Mouse (Mus musculus) embryonic facial prominence, embryonic 11.5 days (tissue): ENCODE results near the gene Togaram2. TPM values are rescaled to one million over a fixed set of nuclear protein-coding genes. Genes with fewer than 3 reads are reported as not detected.

Source experiments
- ATAC-seq: fragments of 200-750 bp; cut with Nextera tagmentation; replicated peaks from 2 replicates; pipeline ENCODE4 v1.8.0; 2017; ENCODE audit warnings: low read depth; ENCODE audit not compliant: insufficient number of reproducible peaks, low FRiP score, low TSS enrichment
- DNase-seq: peaks from one replicate; pipeline ENCODE4 v3.0.0-alpha.2; 2015; ENCODE audit warnings: low spot score
- H3K27ac ChIP-seq: fragments of 300-500 bp; sonication (generic); replicated peaks from 2 replicates; pipeline ENCODE4 v1.5.1; 2014; ENCODE audit warnings: mild to moderate bottlenecking, low read depth, low read length, control low read depth
- H3K27me3 ChIP-seq: fragments of 300-500 bp; sonication (generic); 2 replicates; pipeline ENCODE4 v1.6.1; 2014; ENCODE audit warnings: mild to moderate bottlenecking, low read length, moderate library complexity, mixed read lengths; ENCODE audit not compliant: control insufficient read depth, insufficient read depth
- H3K36me3 ChIP-seq: fragments of 300-500 bp; sonication (generic); replicated peaks from 2 replicates; pipeline ENCODE4 v1.6.1; 2014; ENCODE audit warnings: low read depth, mild to moderate bottlenecking, low read length, moderate library complexity, mixed read lengths; ENCODE audit not compliant: control insufficient read depth, insufficient read depth
- H3K4me1 ChIP-seq: fragments of 300-500 bp; sonication (generic); 2 replicates; pipeline ENCODE4 v1.6.1; 2014; ENCODE audit warnings: low read length, mixed read lengths; ENCODE audit not compliant: control insufficient read depth, insufficient read depth
- H3K4me2 ChIP-seq: fragments of 300-500 bp; sonication (generic); 2 replicates; pipeline ENCODE4 v1.6.1; 2014; ENCODE audit warnings: low read depth, mild to moderate bottlenecking, control low read depth, low read length, moderate library complexity
- H3K4me3 ChIP-seq: fragments of 300-500 bp; sonication (generic); 2 replicates; pipeline ENCODE4 v1.5.1; 2014; ENCODE audit warnings: low read depth, low read length, control low read depth
- H3K9ac ChIP-seq: fragments of 300-500 bp; sonication (generic); replicated peaks from 2 replicates; pipeline ENCODE4 v1.6.1; 2014; ENCODE audit warnings: mild to moderate bottlenecking, control low read depth, low read length
- H3K9me3 ChIP-seq: fragments of 300-500 bp; sonication (generic); replicated peaks from 2 replicates; pipeline ENCODE4 v1.6.1; 2016; ENCODE audit warnings: mild to moderate bottlenecking, low read length, inconsistent platforms, mixed read lengths; ENCODE audit not compliant: control insufficient read depth
- WGBS: fragments of 180-500 bp; shearing (Covaris S2); extraction: QIAGEN DNeasy Blood & Tissue Kit; methylation state at CpG from one replicate; pipeline ENCODE4 v1.1.7; 2014; 5-methylcytosine and 5-hydroxymethylcytosine counted together
- polyA plus RNA-seq: library from polyadenylated mRNA; unstranded; fragments of >200 nt; fragmentation: Nextera tagmentation; extraction: Ambion mirVana; gene quantifications from 2 replicates; pipeline ENCODE4 v1.2.1, GENCODE M21; 2014

The Togaram2 gene
- polyA plus RNA-seq, 1 experiment from 2014 or later, result not detected

GRCm38 (mm10) chr17:71683281-71683680, 10.2 kb downstream of the Togaram2 start:
- Histone ChIP-seq H3K9ac (no peak overlapping the region), H3K36me3 (no peaks in the 10 kb centered on the region), H3K27ac (no peak overlapping the region), H3K4me2 (no peak overlapping the region), H3K27me3 (no peaks in the 10 kb centered on the region), H3K4me3 (no peak overlapping the region), H3K4me1 (no peaks in the 10 kb centered on the region), H3K9me3 (no peaks in the 10 kb centered on the region)
- DNase-seq, result no peak
- ATAC-seq, result no peak
- 86% methylated on average over 6 of the region's 6 CpGs for WGBS

DNA sequence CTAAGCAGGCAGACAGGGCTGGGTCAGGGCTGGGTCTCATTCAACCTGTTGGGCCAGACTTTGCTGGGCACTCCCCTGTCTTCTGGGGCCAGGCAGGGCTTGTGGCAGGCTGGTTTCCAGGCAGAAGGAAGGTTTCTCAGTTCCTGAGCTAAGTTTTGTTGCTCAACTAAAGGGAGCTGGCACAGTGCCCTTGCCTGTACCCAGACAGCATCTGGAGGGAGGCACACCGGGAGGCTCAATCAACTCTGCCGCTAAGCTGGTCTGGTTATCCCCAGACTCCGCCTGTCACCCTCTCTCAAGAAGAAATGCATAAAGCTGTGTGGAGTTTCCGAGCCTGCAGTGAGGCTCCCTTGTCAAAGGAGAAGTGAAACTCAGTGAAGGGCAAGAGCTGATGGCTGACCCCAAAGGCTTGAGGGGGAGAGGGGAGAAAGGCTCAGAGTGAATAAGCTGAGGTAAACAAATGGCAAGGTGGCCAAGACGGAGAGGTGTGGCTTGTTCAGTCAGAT, 11.1 kb downstream of the Togaram2 start:
- ATAC-seq (no peak), DNase-seq (no peak)
- no peak overlapping the region for H3K4me2 ChIP-seq
- H3K9ac ChIP-seq, result no peak overlapping the region
- H3K27ac ChIP-seq, result no peak overlapping the region
- H3K4me3 ChIP-seq, result no peak overlapping the region
- no peaks in the 10 kb centered on the region for H3K27me3 ChIP-seq
- 60% methylated on average over 5 of the region's 5 CpGs for WGBS
- no peaks in the 10 kb centered on the region for H3K4me1 ChIP-seq
- H3K36me3 ChIP-seq, result no peaks in the 10 kb centered on the region
- no peaks in the 10 kb centered on the region for H3K9me3 ChIP-seq

- H3K27ac ChIP-seq, result no peak overlapping the region
- no peak overlapping the region for H3K4me3 ChIP-seq
- ATAC-seq (no peak), DNase-seq (no peak)
- H3K27me3 ChIP-seq, result no peaks in the 10 kb centered on the region
- no peak overlapping the region for H3K9ac ChIP-seq
- 60% methylated on average over 9 of the region's 9 CpGs for WGBS
- no peaks in the 10 kb centered on the region for H3K4me1 ChIP-seq
- no peaks in the 10 kb centered on the region for H3K36me3 ChIP-seq
- no peak overlapping the region for H3K4me2 ChIP-seq
- H3K9me3 ChIP-seq, result no peaks in the 10 kb centered on the region
These were observed 14.4 kb downstream of the Togaram2 start for GRCm38 (mm10) chr17:71687436-71687835.

- Histone ChIP-seq H3K9ac (no peak overlapping the region), H3K4me2 (no peak overlapping the region), H3K4me3 (no peak overlapping the region), H3K27ac (no peak overlapping the region), H3K9me3 (no peaks in the 10 kb centered on the region), H3K27me3 (no peaks in the 10 kb centered on the region), H3K4me1 (no peaks in the 10 kb centered on the region), H3K36me3 (no peaks in the 10 kb centered on the region)
- ATAC-seq, result no peak
- WGBS, result 73% methylated on average over 5 of the region's 5 CpGs
- DNase-seq, result no peak
These were observed 16.8 kb downstream of the Togaram2 start for GRCm38 (mm10) chr17:71689903-71690302.

DNA sequence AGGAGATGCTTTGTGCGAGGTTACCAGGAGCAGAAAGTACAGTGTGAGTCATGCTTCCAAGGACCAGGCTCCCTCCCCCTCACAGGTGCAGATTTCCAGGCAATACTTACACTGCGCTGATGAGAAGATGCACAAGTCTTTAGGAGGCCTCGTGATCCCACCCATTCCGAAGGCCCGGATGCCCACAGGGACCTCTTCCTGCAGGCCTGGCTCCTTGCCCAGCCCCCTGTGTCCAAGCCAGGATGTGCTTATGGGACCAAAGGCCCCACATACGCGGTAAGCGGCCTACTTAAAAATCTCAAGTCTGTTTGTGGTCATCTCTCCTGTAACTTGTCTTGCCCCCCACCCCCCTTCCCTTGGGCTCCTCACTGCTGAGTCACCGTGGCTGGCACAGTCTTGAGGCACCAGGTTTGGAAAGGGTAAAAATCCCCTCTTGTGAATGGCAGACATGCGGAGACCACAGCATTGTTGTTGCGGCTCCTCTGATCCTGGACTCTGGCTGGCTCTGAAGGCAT, 18.4 kb downstream of the Togaram2 start:
- Histone ChIP-seq H3K9me3 (no peaks in the 10 kb centered on the region), H3K27ac (no peak overlapping the region), H3K4me2 (no peak overlapping the region), H3K36me3 (no peaks in the 10 kb centered on the region), H3K27me3 (no peaks in the 10 kb centered on the region), H3K4me3 (no peak overlapping the region), H3K9ac (no peak overlapping the region), H3K4me1 (no peaks in the 10 kb centered on the region)
- DNase-seq (no peak), ATAC-seq (no peak)
- 79% methylated on average over 11 of the region's 11 CpGs for WGBS

GRCm38 (mm10) chr17:71693313-71693712, 20.3 kb downstream of the Togaram2 start:
- no peak overlapping the region for H3K4me2 ChIP-seq
- no peaks in the 10 kb centered on the region for H3K36me3 ChIP-seq
- no peaks in the 10 kb centered on the region for H3K4me1 ChIP-seq
- H3K27ac ChIP-seq, result no peak overlapping the region
- WGBS, result 64% methylated on average over 5 of the region's 5 CpGs
- no peaks in the 10 kb centered on the region for H3K9me3 ChIP-seq
- H3K27me3 ChIP-seq, result no peaks in the 10 kb centered on the region
- DNase-seq (peak; percentile 15), ATAC-seq (no peak)
- no peak overlapping the region for H3K9ac ChIP-seq
- H3K4me3 ChIP-seq, result no peak overlapping the region

- H3K4me1 ChIP-seq, result no peaks in the 10 kb centered on the region
- no peaks in the 10 kb centered on the region for H3K36me3 ChIP-seq
- H3K27ac ChIP-seq, result no peak overlapping the region
- H3K27me3 ChIP-seq, result no peaks in the 10 kb centered on the region
- peak; percentile 47 for DNase-seq
- WGBS, result 46% methylated on average over 8 of the region's 8 CpGs
- H3K9ac ChIP-seq, result no peak overlapping the region
- H3K9me3 ChIP-seq, result no peaks in the 10 kb centered on the region
- H3K4me3 ChIP-seq, result no peak overlapping the region
- no peak overlapping the region for H3K4me2 ChIP-seq
- no peak for ATAC-seq
These were observed 20.7 kb downstream of the Togaram2 start for GRCm38 (mm10) chr17:71693780-71694179.

DNA sequence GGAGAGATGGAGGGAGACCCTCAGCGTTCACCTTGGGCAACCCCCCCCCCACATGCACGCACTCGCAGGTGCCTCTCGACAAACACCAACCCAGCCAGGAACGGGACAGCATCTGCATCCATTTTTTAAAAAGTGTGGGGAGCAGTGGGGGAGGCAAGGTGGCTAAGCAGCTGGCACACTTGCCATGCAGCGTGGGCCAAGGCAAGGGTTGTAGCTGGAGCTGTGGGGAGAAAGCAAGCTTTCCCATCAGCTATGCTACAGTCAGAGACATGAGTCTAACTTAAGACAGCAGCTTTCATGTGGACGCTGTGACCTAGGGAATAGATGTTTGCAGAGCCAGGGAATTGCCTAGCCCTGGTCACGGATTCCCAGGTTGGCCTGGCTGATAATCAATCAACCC, 22.1 kb downstream of the Togaram2 start:
- WGBS, result 84% methylated on average over 8 of the region's 8 CpGs
- DNase-seq, result no peak
- no peaks in the 10 kb centered on the region for H3K4me1 ChIP-seq
- no peak overlapping the region for H3K27ac ChIP-seq
- H3K9ac ChIP-seq, result no peak overlapping the region
- no peaks in the 10 kb centered on the region for H3K27me3 ChIP-seq
- H3K4me3 ChIP-seq, result no peak overlapping the region
- no peak for ATAC-seq
- no peak overlapping the region for H3K4me2 ChIP-seq
- H3K9me3 ChIP-seq, result no peaks in the 10 kb centered on the region
- H3K36me3 ChIP-seq, result no peaks in the 10 kb centered on the region
